Mouse (Mus musculus) splenic B cell, adult 2 months (primary cell): ENCODE measurements around the gene Abcg8.

Source experiments
- DNase-seq: peaks from one replicate; pipeline ENCODE4 v3.0.0-alpha.2; 2011; ENCODE audit warnings: low read depth, low spot score
- H3K27me3 ChIP-seq: 2 replicates; pipeline ENCODE4 v1.6.1; 2012; ENCODE audit warnings: mild to moderate bottlenecking, low read length, moderate library complexity, mixed read lengths; ENCODE audit not compliant: control insufficient read depth, poor library complexity, insufficient read depth, severe bottlenecking
- H3K36me3 ChIP-seq: 2 replicates; pipeline ENCODE4 v1.6.1; 2012; ENCODE audit warnings: mild to moderate bottlenecking, low read length, moderate library complexity, mixed read lengths; ENCODE audit not compliant: control insufficient read depth, poor library complexity, insufficient read depth, severe bottlenecking

Gene Abcg8

GRCm38 (mm10) chr17:84677595-84677994, 1.5 kb downstream of the Abcg8 start:
- Histone ChIP-seq H3K27me3 (no peaks in the 10 kb centered on the region; the same call in 1 of the 2 replicates), H3K36me3 (no peaks in the 10 kb centered on the region)
- DNase-seq: no peak

- H3K36me3 ChIP-seq: no peaks in the 10 kb centered on the region
- H3K27me3 ChIP-seq: no peaks in the 10 kb centered on the region
- DNase-seq: no peak
These were observed 5.6 kb downstream of the Abcg8 start for GRCm38 (mm10) chr17:84681670-84682069.

- no peak for DNase-seq
These were observed 6.9 kb downstream of the Abcg8 start, which contains the start of gene Abcg5 for GRCm38 (mm10) chr17:84682734-84683717. TSS of gene Abcg5 (minus strand) at chr17:84683011.

GRCm38 (mm10) chr17:84684284-84684683, 8.2 kb downstream of the Abcg8 start:
- H3K36me3 ChIP-seq: no peaks in the 10 kb centered on the region
- DNase-seq: no peak
- H3K27me3 ChIP-seq: no peaks in the 10 kb centered on the region

More at GRCm38 (mm10) chr17:84682734-84683717, 6.9 kb downstream of the Abcg8 start, which contains the start of gene Abcg5:
- H3K36me3 ChIP-seq: no peaks in the 10 kb centered on the region
- no peaks in the 10 kb centered on the region for H3K27me3 ChIP-seq

- Histone ChIP-seq H3K27me3 (no peaks in the 10 kb centered on the region), H3K36me3 (no peaks in the 10 kb centered on the region)
- DNase-seq: no peak
These were observed 9.2 kb downstream of the Abcg8 start for GRCm38 (mm10) chr17:84685286-84685685.

- no peaks in the 10 kb centered on the region for H3K27me3 ChIP-seq
- no peak for DNase-seq
- H3K36me3 ChIP-seq: no peaks in the 10 kb centered on the region
These were observed 11.9 kb downstream of the Abcg8 start for GRCm38 (mm10) chr17:84687994-84688393.

- Histone ChIP-seq H3K27me3 (no peaks in the 10 kb centered on the region), H3K36me3 (no peaks in the 10 kb centered on the region)
- no peak for DNase-seq
These were observed 12.7 kb downstream of the Abcg8 start for GRCm38 (mm10) chr17:84688834-84689233.

- no peaks in the 10 kb centered on the region for H3K27me3 ChIP-seq
- DNase-seq: no peak
- H3K36me3 ChIP-seq: no peaks in the 10 kb centered on the region
These were observed 13.2 kb downstream of the Abcg8 start for GRCm38 (mm10) chr17:84689316-84689715.

GRCm38 (mm10) chr17:84690111-84690510, 14.0 kb downstream of the Abcg8 start:
- Histone ChIP-seq H3K27me3 (no peaks in the 10 kb centered on the region), H3K36me3 (no peaks in the 10 kb centered on the region)
- no peak for DNase-seq

GRCm38 (mm10) chr17:84693741-84694140, 17.6 kb downstream of the Abcg8 start:
- Histone ChIP-seq H3K27me3 (no peaks in the 10 kb centered on the region), H3K36me3 (no peaks in the 10 kb centered on the region)
- no peak for DNase-seq

- Histone ChIP-seq H3K27me3 (no peaks in the 10 kb centered on the region), H3K36me3 (no peaks in the 10 kb centered on the region)
- DNase-seq: no peak
These were observed 20.4 kb downstream of the Abcg8 start for GRCm38 (mm10) chr17:84696537-84696936.

GRCm38 (mm10) chr17:84698727-84699126, 22.6 kb downstream of the Abcg8 start:
- H3K27me3 ChIP-seq: no peaks in the 10 kb centered on the region
- DNase-seq: peak; percentile 44
- H3K36me3 ChIP-seq: no peaks in the 10 kb centered on the region

- DNase-seq: peak; percentile 15
- H3K27me3 ChIP-seq: no peaks in the 10 kb centered on the region
- peaks cover 5% of the 10 kb centered on the region; the same call in 1 of the 2 replicates for H3K36me3 ChIP-seq
These were observed 31.3 kb downstream of the Abcg8 start for GRCm38 (mm10) chr17:84707407-84707806.

GRCm38 (mm10) chr17:84708818-84709217, 32.7 kb downstream of the Abcg8 start:
- Histone ChIP-seq H3K27me3 (no peaks in the 10 kb centered on the region), H3K36me3 (peaks cover 5% of the 10 kb centered on the region; the same call in 1 of the 2 replicates)
- no peak for DNase-seq

- peaks cover 7% of the 10 kb centered on the region; the same call in 1 of the 2 replicates for H3K36me3 ChIP-seq
- DNase-seq: no peak
- no peaks in the 10 kb centered on the region for H3K27me3 ChIP-seq
These were observed 33.3 kb downstream of the Abcg8 start for GRCm38 (mm10) chr17:84709403-84709851.
